Mouse (Mus musculus) olfactory bulb, adult 2 months (tissue): Measurements from ENCODE around the gene Ppp5c. TPM values are rescaled to one million over a fixed set of nuclear protein-coding genes. Genes with fewer than 3 reads are reported as not detected.

Source experiments
- H3K27ac ChIP-seq: fragments of 200-500 bp; 2 replicates; pipeline ENCODE4 v1.5.1; 2012; ENCODE audit warnings: low read depth, low read length; ENCODE audit not compliant: insufficient read depth
- H3K4me1 ChIP-seq: fragments of 200-500 bp; 2 replicates; pipeline ENCODE4 v1.6.1; 2012; ENCODE audit warnings: low read length; ENCODE audit not compliant: control insufficient read depth, insufficient read depth
- H3K4me3 ChIP-seq: fragments of 200-500 bp; 2 replicates; pipeline ENCODE4 v1.5.1; 2012; ENCODE audit warnings: mild to moderate bottlenecking, low read depth, low read length, moderate library complexity; ENCODE audit not compliant: insufficient read depth
- CTCF ChIP-seq: fragments of 200-500 bp; IDR thresholded peaks from 2 replicates; pipeline ENCODE4 v1.5.1; 2012; ENCODE audit warnings: low read depth, mild to moderate bottlenecking, low read length, moderate library complexity; ENCODE audit not compliant: insufficient read depth
- POLR2A ChIP-seq: fragments of 200-500 bp; IDR thresholded peaks from 2 replicates; pipeline ENCODE4 v1.6.1; 2012; ENCODE audit warnings: mild to moderate bottlenecking, low read depth, low read length, moderate library complexity; ENCODE audit not compliant: insufficient read depth
- WGBS: fragments of 180-500 bp; shearing (Covaris S2); methylation state at CpG from one replicate; pipeline ENCODE4 v1.1.7; 2018; 5-methylcytosine and 5-hydroxymethylcytosine counted together
- polyA plus RNA-seq: library from polyadenylated mRNA; stranded (reverse); fragments of >200 nt; gene quantifications from 2 replicates; pipeline ENCODE4 v1.2.4, GENCODE M21; 2012; ENCODE audit warnings: low replicate concordance; ENCODE audit not compliant: missing spikeins, insufficient read depth, insufficient read length

Gene Ppp5c
- polyA plus RNA-seq, 1 experiment = not detected

- no peak overlapping the region for H3K27ac ChIP-seq
- WGBS = 69% methylated on average over 6 of the region's 6 CpGs
- H3K4me1 ChIP-seq = peaks cover 51% of the 10 kb centered on the region
Measured at GRCm38 (mm10) chr7:17024141-17024540, 3.6 kb downstream of the Ppp5c start.

GRCm38 (mm10) chr7:17023701-17024100, 4.0 kb downstream of the Ppp5c start:
- no peak overlapping the region for H3K27ac ChIP-seq
- no peak for TF ChIP-seq POLR2A
- TF ChIP-seq CTCF = no peak
- H3K4me3 ChIP-seq = no peak overlapping the region
- H3K4me1 ChIP-seq = peaks cover 51% of the 10 kb centered on the region
- 73% methylated on average over 4 of the region's 4 CpGs for WGBS

More at GRCm38 (mm10) chr7:17024141-17024540, 3.6 kb downstream of the Ppp5c start:
- TF ChIP-seq POLR2A (no peak), CTCF (no peak)
- H3K4me3 ChIP-seq = no peak overlapping the region

GRCm38 (mm10) chr7:17022176-17022575, 5.5 kb downstream of the Ppp5c start:
- no peak overlapping the region for H3K4me3 ChIP-seq
- no peak overlapping the region for H3K27ac ChIP-seq
- peaks cover 57% of the 10 kb centered on the region for H3K4me1 ChIP-seq
- 95% methylated on average over 15 of the region's 15 CpGs for WGBS
- TF ChIP-seq POLR2A (no peak), CTCF (no peak)

- no peak for TF ChIP-seq POLR2A
- TF ChIP-seq CTCF = no peak
- no peak overlapping the region for H3K27ac ChIP-seq
- WGBS = 87% methylated on average over 7 of the region's 7 CpGs
- H3K4me3 ChIP-seq = no peak overlapping the region
- peaks cover 47% of the 10 kb centered on the region for H3K4me1 ChIP-seq
Measured at GRCm38 (mm10) chr7:17019426-17020166, 8.1 kb downstream of the Ppp5c start.

DNA sequence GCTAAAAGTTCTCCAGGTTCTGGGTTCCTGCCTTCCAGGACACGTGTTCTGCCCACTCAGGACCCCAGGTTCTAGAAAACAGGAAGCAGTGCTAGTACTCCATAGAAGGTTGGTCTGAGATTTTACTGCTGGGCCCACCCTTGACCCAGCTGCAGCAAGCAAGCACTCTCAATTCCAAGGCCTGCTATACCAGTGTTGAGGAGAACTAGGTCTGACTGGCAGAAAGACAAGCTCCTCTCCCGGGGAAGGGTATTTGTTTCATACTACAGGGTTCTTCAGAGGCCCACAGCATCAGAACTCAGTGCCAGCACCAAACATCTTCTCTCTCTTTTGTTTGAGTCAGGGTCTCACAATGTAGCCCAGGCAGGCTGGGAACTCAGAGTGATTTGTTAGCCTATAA, 9.8 kb downstream of the Ppp5c start:
- H3K4me3 ChIP-seq = no peak overlapping the region
- WGBS = 57% methylated on average over 2 of the region's 2 CpGs
- TF ChIP-seq POLR2A = no peak
- TF ChIP-seq CTCF = no peak
- H3K27ac ChIP-seq = peak overlapping the region; percentile 87
- peaks cover 34% of the 10 kb centered on the region for H3K4me1 ChIP-seq

GRCm38 (mm10) chr7:17017036-17017435, 10.7 kb downstream of the Ppp5c start:
- TF ChIP-seq CTCF (no peak; the same call in 1 of the 2 replicates), POLR2A (0 out of 2 replicates have a peak, but pooled peaks have one; percentile 13)
- Histone ChIP-seq H3K4me3 (no peak overlapping the region), H3K4me1 (peaks cover 25% of the 10 kb centered on the region), H3K27ac (peak overlapping the region; percentile 87)
- WGBS = 8% methylated on average over 1 of the region's 1 CpGs

GRCm38 (mm10) chr7:17015381-17015780, 12.3 kb downstream of the Ppp5c start:
- 79% methylated on average over 6 of the region's 6 CpGs for WGBS
- no peak for TF ChIP-seq CTCF
- TF ChIP-seq POLR2A = no peak

DNA sequence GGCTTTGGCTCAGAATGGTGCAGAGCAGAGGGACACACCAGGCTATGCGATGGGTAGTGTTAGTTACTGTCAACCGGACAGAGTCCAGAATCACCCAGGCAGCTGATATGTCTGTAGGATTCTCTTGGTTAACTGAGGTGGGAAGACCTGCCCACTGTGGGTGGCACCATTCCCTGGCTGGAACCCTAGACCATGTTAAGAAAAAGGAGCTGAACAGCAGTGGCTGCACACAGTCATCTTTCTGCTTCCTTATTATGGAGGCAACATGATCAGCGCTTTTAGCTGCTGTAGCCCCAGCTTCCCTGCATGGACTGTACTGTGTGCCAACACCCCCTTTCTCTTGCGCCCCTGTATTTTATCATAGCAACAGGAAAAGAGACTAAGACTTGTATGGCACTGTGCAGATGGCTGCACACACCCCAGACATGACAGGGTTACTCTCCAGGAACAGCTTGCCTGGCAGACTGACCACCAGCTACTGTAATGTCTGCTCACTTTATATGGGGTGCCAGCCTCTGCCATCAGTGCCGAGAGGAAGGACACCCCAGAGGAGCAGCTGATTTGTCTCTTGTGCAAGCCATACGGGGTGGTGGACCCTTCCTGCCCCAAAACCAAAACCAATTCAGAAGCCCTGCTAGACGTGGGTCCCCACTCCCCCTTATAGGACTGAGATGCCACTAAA, 15.7 kb downstream of the Ppp5c start:
- no peak overlapping the region for H3K27ac ChIP-seq
- TF ChIP-seq CTCF (no peak), POLR2A (no peak)
- 91% methylated on average over 7 of the region's 7 CpGs for whole genome bisulfite sequencing

More at GRCm38 (mm10) chr7:17015381-17015780, 12.3 kb downstream of the Ppp5c start:
- Histone ChIP-seq H3K27ac (no peak overlapping the region), H3K4me3 (no peak overlapping the region), H3K4me1 (peaks cover 20% of the 10 kb centered on the region)

DNA sequence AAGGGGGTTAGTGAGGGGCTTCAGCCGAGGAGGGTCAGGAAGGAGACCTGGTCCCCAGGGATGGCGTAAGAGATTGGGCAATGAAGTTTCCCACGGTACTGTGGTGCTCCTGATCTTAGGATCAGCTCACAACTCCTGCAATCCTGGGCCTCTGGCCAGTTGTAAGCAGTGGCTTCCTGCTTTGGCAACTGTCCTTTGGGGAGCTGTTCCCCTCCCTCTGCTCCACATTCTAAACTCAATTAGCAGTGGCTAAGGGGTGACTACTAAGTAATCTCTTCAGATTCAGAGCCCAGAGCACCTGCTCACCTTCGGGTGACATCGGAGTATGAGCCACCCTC, 17.7 kb downstream of the Ppp5c start:
- Histone ChIP-seq H3K4me3 (no peak overlapping the region), H3K4me1 (peaks cover 3% of the 10 kb centered on the region; the same call in 1 of the 2 replicates), H3K27ac (0 out of 2 replicates have a peak overlapping the region, but pooled peaks have one; percentile 12)
- no peak for TF ChIP-seq CTCF
- no peak for TF ChIP-seq POLR2A
- 68% methylated on average over 5 of the region's 5 CpGs for WGBS

More for the DNA sequence above, 15.7 kb downstream of the Ppp5c start:
- no peak overlapping the region for H3K4me3 ChIP-seq
- H3K4me1 ChIP-seq = peaks cover 13% of the 10 kb centered on the region
